Mouse (Mus musculus): ENCODE measurements around the gene Cemip.

Cemip gene

GRCm38 (mm10) chr7:83952511-83952910 lies 133.8 kb downstream of the Cemip start:
- DNase-seq = no peak

- DNase-seq = peak; percentile 9
Measured at GRCm38 (mm10) chr7:83951327-83951726, 135.0 kb downstream of the Cemip start.

- no peak for DNase-seq
Measured at GRCm38 (mm10) chr7:83949662-83950061, 136.6 kb downstream of the Cemip start.

DNA sequence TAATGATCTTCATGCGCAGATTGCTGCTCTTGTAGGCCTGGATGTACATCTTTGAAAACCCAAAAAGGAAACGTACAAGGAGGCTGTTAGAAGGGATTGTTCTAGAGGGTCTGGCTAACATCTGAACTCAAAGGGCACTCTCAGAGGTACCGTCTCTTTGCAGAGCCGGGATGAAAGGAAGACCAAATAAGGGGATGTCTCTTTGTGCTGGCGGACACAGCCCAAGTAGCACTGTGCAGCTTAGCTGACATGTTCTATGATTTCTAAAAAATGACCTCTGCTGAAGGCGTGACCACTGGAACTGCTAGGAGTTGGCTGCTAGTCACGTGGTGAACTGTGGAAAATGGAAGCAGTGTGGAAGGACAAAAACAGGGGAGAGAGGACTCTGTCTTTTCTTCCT lies 137.6 kb downstream of the Cemip start:
- DNase-seq = no peak

GRCm38 (mm10) chr7:83941701-83942101 lies 144.6 kb downstream of the Cemip start:
- DNase-seq = no peak

GRCm38 (mm10) chr7:83940136-83940535 lies 146.2 kb downstream of the Cemip start:
- DNase-seq = no peak

GRCm38 (mm10) chr7:83939017-83939721 lies 147.1 kb downstream of the Cemip start:
- DNase-seq = no peak

DNA sequence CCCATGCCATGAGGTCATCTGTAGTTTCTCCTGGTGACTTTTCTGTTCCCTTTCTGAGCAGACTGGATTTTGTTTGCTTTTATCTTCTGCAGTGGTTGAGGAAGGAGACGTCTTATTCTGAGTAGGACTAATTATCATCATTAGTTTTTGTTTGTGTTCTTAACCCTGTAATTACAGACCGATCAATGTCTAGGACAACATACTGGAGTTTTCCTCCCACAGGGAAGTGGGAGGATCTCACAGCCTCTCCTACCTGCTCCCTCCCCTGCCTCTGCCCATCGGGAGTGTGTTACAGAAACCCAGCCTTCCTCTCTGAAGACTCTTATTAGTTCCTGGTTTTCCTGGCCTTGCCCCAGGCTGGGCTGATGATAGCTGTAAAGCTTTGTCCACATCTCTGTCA lies 164.7 kb downstream of the Cemip start:
- no peak for DNase-seq

- no peak for DNase-seq
Measured at GRCm38 (mm10) chr7:83920241-83920640, 166.1 kb downstream of the Cemip start.

DNA sequence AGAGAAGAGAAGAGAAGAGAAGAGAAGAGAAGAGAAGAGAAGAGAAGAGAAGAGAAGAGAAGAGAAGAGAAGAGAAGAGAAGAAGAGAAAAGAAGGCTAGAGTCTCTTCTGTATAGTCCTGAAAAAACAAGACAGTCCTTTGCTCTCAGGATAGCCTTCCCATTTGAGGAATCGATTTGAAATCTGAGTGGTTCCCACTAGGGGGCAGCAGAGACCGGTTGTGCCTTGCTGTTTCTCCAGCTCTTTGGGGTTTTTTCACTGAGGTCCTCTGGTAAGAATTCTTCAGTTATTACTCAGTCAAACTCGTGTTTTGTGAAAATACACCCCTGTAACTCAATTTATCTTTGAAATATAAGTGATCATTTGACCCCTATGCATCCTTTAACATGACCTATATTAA lies 171.7 kb downstream of the Cemip start:
- DNase-seq = peak; percentile 85

GRCm38 (mm10) chr7:83913995-83914394 lies 172.3 kb downstream of the Cemip start:
- no peak for DNase-seq

GRCm38 (mm10) chr7:83913405-83913932 lies 172.8 kb downstream of the Cemip start:
- DNase-seq = no peak

DNA sequence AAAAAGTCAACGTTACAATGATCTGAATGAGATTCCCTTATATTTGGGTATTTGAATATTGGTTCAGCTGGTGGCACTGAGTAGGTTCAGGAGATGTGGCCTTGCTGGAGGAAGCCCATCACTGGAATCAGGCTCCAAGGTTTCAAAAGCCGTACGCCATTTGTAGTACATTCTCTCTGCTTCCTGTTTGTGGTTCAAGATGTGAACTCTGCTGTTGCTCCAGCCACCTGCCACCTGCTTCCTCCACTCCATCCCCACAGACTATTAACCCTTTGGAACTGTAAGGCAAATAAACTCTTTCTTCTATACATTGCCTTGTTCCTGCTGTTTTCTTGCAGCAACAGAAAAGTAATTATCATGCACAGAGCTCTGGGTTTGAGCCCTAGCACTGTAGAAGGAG lies 174.4 kb downstream of the Cemip start:
- DNase-seq = no peak

DNA sequence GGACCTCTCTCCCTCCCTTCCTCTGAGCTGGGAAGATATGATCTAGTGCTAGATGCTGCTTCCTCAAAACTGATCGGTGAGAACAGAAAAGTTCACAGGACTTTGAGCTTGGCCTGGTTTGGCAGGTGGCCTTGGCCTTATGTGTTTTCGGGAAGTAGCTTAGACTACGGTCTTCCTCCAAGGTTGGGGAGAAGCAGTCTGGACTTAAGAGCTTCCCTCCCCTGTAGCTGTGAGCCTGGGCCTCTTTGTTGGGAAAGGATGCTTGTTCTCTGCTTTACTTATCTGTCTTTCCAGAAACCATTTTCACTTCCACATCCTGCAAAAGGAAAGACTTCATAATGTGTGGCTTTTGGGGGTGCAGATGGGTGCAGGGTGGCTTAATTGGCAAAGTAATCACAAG lies 181.5 kb downstream of the Cemip start:
- DNase-seq = no peak

DNA sequence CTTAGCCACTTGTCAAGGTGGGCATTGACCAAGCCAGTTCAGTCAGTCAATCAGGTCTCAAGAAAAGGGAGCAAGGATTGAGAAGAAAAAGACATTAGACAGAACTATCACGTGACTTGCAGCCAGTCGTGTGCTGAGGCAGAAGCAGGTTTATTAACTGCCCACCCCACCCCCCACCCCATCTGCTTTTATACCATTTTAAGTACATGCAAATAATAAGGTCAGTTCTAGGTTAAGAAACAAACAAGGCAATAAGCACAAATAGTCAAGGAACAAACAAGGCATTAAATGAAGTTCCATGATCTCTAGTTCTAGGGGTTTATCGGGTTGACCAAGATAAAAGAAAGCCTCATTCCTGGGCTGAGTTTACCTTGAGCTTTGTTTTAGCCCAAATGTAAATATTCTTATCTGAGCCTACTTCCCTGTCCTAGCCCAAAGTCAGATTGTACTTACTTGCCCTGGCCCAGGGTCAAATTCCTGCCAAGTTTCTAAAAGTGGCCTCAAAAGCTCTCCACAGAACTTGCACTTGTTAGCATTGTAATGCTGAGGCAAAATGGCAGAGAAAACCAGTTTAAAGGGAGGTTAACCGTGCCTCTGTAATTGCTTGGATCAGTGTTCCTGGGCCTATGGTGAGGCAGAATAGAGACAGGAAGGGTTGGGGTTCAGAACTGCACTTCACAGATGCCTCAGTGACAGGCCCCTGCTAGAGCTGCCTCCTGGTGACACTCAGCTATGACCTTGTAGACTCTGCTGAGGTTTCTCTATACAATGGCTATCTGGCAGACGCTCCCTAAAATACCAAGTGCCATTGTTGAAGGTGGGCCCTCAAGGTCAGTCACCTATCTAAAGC lies 183.8 kb downstream of the Cemip start:
- no peak for DNase-seq

DNA sequence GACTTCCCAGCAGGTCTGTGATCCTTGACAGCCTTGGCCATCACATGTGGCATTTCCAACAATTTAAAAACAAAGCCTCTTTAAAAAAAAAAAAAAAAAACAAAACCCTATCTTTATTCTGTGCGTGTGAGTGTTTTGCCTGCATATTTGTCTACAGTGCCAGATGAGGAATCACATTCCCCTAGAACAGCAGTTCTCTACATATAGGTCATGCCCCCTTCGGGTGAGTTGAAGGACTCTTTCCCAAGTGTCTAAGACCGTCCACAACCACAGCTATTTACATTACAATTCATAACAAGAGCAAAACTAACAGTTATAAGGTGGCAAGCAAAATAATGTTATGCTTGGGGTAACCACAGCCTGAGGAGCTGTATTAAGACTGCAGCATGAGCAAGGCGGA lies 184.9 kb downstream of the Cemip start:
- DNase-seq = no peak

DNA sequence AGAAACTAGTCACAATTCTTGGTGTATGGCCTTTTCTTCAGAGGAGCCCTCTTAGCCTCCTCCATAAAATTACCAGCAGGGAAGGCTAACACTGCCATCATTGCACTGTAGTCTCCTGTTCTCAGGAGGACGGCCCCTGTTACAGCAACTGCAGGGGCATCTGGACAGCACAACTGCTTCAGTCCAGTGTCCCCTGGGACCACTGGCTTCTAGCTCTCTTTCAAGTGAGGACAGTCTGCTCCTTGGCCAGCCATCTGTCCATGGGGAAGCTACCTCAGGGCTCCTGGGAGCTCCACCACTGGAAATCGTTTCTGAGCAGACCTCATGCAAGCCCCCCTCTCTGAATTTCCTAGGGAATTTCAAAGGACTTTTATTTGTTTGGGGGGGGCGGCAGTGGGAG lies 185.8 kb downstream of the Cemip start:
- no peak for DNase-seq

GRCm38 (mm10) chr7:83898267-83898666 lies 188.0 kb downstream of the Cemip start:
- no peak for DNase-seq

- no peak for DNase-seq
Measured at GRCm38 (mm10) chr7:83896077-83896740, 190.1 kb downstream of the Cemip start.

GRCm38 (mm10) chr7:83894348-83894747 lies 192.0 kb downstream of the Cemip start:
- no peak for DNase-seq

GRCm38 (mm10) chr7:83892333-83892669 lies 194.0 kb downstream of the Cemip start:
- DNase-seq = no peak

GRCm38 (mm10) chr7:83891433-83892332 lies 194.6 kb downstream of the Cemip start:
- peak; percentile 100 for DNase-seq

- peak; percentile 17 for DNase-seq
Measured at GRCm38 (mm10) chr7:83889946-83890345, 196.4 kb downstream of the Cemip start.

Measured in kidney, adult 9 months (tissue).